Mouse (Mus musculus): Measurements from ENCODE around the gene Il1r1.

DNA sequence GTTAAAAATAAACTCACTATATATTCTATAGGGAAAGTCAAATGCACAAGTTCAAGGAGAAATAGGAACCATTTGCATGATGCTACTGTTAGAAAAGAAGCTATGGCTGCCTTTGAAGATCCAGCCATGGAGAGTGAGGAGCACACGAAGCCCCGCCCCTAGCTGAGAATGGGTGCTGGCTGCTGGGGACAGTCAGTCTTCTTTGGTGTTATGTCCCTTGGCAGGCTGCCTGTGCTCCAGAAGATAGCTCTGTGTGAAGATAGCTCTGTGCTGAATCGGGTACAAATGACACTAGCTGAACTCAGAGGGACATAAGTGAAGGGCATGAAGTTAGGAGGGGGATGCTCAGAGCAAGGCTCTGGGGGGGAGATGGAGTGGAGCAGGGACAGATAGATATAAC, 86.2 kb downstream of the Il1r1 start:
- no peak for TF ChIP-seq EP300 (IDR thresholded peaks at IDR 0.05; ENCODE audit: low read depth in 1 of 2, low read length in 2 of 2)
- TF ChIP-seq TAL1 (IDR thresholded peaks at IDR 0.05; ENCODE audit: low read length) = no peak
- TF ChIP-seq CTCF (IDR thresholded peaks at IDR 0.05 in 2 of 3, conservative IDR thresholded peaks at IDR 0.05 in 1 of 3; ENCODE audit: control insufficient read depth in 1 of 3, insufficient read depth in 1 of 3, low read depth in 2 of 3, low read length in 3 of 3, poor library complexity in 1 of 3, severe bottlenecking in 1 of 3) = no peak
- no peak for TF ChIP-seq POLR2A (IDR thresholded peaks at IDR 0.05; ENCODE audit: control insufficient read depth in 1 of 2, insufficient read depth in 1 of 2, low read depth in 1 of 2, low read length in 2 of 2, poor library complexity in 1 of 2)
- no peak for TF ChIP-seq MAFK (IDR thresholded peaks at IDR 0.05; ENCODE audit: borderline replicate concordance, low read depth, low read length)
- TF ChIP-seq NRF1 (IDR thresholded peaks at IDR 0.05; ENCODE audit: insufficient read depth, low read depth, low read length, poor library complexity, severe bottlenecking) = no peak
- TF ChIP-seq MAX (IDR thresholded peaks at IDR 0.05; ENCODE audit: low read length) = no peak
- no peak for TF ChIP-seq CHD1 (IDR thresholded peaks at IDR 0.05; ENCODE audit: low read depth, low read length)
- no peak for TF ChIP-seq TCF12 (IDR thresholded peaks at IDR 0.05; ENCODE audit: low read depth, low read length)
- TF ChIP-seq RCOR1 (IDR thresholded peaks at IDR 0.05; ENCODE audit: low read depth, low read length) = no peak

Data from MEL (cell line).